Mouse (Mus musculus) kidney, adult 11 months (tissue): Measurements from ENCODE around the gene Sh3tc1.
A peak's percentile ranks its signal among the peaks of the same experiment; 100 is the strongest.

Experiments
- DNase-seq: peaks from one replicate; pipeline ENCODE4 v3.0.0; 2022

Sh3tc1 gene

DNA sequence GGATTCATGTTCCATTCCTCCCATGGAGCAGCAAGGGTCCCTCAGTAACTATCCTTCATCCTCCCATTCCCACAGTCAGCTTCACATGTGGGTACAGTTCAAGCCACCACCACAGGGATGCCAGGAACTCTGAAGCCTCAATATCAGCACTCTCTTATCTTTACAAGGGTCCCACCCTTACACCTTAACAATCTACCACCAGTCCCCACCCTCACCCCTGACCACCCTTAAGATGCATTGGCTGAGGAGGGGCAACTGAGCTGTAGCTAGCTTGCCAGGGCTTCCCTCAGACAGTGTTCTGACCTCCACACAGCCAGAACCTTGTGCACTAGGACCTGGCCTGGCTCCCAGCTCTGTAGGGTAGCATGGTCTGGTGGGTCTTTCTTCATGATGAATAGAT lies 20.4 kb downstream of the Sh3tc1 start:
- DNase-seq, result no peak

DNA sequence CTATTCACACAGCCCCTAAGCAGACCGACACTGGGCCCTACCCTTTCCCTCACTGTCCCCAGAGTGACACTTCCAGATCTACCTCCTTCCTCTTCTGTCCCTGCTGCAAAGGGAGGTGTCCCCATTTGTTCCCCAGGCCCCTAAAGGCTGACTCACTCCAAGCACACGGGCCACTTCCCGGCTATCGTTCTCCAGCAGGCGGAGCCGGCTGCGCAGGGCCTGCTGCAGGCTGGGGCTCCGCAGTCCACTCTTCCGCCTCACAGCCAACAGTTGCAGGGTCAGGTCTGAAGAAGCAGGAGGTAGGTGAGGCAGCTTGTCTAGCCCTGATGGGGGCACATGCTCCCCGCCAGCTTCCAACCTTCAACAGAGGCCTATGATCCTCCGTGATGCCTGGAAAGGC lies 21.0 kb downstream of the Sh3tc1 start:
- DNase-seq, result no peak

DNA sequence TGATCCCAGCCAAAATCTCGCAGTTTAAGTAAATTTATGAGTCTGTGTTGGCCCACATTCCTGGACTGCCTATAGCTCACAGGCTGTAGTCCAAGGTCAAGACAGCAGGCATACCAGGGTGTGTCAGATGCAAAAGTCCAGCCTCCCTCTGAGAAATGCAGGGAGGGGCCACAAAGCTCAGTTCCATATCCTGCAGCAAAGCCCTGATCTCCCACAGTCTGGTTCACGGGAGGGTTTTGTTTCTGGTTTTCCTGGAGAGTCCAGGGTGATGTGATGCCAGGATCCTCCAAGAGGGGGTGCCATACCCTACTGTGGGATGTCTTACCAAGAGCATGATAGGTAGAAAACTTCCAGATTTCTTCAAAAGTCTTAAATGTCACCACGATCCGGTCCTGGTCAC lies 21.8 kb downstream of the Sh3tc1 start:
- DNase-seq, result peak; percentile 52

DNA sequence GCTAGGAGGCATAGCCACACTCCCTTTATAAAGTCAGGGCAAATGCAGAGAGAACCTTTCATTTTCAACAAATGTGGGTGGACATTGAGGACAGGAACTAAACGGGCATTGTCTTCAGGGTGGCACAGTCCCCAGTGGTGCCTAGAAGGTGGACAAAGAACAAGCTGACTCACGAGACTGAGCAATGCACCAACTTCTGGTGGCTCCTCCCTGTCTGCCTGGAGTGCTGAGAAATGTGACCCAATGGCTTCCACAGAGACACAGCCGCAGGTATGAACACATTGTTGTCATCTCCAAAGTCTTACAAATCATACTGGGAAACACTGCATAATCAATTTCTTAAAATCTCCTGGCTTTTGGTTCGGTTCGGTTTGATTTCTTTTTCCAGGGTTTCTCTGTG lies 22.3 kb downstream of the Sh3tc1 start:
- DNase-seq, result no peak

DNA sequence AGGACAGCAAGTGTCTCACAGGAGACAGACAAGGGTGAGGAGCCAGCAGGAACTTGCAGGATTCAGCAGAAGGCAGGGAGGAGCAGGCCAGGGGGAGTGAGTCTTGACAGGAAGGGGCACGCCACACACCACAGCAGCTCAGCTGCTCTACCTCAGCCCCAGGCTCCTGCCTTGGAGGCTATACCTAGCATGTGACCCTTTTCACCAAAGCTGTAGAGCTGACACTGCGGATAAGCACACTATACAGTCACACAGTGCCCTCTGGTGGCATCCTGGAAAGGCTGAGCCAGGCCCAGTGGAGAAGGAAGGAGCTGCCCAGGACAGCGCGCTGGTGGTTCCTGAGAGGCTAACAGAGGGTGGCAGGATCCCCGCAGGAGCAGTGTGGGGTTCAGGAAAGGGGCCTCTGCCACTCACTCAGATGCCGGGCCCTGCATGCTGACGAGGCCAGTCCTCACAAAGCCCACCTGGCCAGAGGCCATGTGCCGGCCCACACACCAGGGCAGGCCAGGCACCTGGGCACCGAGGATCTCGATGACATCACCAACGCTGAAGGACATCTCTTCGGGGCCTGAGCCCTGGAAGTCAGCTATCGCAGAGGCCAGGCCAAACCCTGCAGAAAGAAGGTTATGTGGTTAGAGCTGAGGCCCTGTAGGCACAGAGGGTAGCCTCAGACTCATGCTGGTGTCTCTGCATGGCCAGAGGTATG lies 26.0 kb downstream of the Sh3tc1 start:
- DNase-seq, result no peak

DNA sequence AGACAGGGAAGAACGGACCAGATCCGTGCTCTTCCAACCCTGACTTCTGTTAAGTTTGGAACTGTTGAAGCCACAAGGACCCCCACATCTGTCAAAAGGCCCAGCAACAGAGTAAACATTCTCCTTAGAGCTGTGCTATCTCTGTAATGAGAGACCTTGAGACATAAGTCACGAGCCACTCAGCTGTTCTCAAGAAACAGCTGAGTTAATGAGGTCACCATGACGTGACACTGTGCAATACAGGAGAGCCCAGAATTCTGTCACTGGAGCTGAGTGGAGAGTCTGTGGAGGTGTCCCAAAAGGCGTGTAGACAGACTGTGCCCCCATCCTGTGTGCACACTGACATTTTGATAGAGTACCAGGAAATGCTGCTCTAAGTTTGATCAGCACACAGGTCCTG lies 27.3 kb downstream of the Sh3tc1 start:
- DNase-seq, result no peak

DNA sequence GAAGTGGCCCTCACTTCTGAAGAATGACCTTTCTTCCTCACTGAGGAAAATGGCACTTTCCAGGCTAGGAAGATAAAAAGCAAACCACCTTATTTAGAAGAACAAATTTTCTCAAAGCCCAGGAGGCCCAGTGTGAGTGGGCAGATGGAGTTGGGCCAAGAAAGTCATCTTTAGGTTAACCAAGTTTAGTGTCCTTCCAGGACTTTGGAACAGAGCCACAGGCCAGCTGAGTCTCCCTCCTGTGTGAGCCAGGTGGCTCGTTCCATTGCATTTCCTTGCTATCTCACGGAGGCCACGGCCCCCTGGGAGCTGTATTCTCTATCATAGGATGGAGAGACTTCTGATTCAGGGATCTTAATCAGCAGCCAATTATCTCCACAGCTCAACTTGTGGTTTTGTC lies 28.9 kb downstream of the Sh3tc1 start:
- DNase-seq, result no peak

DNA sequence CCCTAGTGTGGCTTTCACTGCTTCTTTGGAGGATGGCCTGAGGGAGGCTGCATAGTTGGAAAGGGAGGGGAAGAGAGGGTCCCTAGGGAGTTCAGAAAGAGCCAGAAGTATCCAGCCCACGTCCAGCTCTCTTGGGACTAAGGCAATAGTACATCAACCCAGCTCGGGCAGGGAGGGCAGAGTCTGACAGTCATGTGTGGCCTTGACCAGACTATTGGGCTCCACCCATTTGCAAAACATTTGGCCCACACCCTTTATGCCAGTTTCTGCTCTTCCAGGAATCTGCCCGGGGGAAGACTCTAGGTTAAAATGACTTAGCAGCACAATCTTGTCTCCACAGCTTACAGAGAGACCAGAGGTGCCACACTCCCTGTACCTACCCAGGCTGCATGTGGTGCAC lies 29.3 kb downstream of the Sh3tc1 start:
- DNase-seq, result no peak

DNA sequence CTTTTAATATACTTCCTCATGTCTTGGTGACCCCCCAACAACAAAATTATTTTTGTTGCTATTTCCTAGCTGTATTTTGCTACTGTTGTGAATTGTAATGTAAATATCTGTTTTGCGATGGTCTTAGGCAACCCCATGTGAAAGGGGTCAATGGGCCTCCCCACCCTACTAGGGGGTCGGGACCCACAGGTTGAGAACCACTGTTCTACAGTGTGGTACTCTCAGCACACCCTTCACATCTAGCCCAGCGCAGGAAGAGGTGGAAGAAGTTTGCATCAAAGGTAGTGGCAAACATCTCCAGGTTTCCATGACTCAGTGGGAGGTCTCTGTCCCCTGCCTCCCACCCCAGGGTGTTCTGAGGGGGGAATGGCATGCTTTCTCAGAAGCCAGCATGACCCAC lies 34.4 kb downstream of the Sh3tc1 start:
- no peak for DNase-seq

DNA sequence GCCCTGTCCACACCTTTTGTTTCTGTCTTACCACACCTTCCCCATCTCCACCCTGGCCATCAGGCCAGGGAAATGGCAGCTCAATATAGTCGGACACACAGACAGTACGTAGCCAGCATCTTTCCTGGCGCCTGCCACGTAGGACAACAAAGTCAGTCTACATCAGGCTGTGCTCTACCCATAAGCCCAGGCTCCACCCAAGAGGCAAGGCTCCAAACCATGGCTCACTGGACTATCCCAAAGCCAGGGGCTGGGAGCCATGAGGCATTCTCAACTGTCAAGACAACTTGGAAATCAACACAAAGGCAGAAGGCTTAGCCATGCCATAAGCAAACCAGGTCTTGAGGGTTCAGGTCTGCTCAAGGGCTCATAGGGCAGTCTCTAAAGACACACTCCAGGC lies 36.0 kb downstream of the Sh3tc1 start:
- no peak for DNase-seq

DNA sequence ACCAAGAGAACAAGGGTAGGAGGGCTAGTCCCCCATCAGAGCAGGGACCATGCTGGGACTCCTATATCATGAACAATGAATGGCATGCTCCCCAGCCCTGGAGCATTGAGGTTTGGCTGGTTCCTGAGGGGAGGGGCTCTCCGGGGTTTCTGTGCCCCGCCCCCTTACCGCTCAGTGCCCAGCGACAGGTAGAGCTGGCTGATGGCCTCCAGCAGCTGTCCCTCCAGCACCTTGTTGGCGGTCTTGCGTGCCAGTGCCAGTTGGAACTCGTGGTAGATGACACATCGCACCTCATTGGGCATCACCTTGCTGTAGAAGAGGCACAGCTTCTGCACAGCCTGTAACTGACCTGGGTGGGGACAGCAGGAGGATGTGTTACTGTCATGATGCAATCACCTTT lies 36.6 kb downstream of the Sh3tc1 start:
- DNase-seq, result no peak

DNA sequence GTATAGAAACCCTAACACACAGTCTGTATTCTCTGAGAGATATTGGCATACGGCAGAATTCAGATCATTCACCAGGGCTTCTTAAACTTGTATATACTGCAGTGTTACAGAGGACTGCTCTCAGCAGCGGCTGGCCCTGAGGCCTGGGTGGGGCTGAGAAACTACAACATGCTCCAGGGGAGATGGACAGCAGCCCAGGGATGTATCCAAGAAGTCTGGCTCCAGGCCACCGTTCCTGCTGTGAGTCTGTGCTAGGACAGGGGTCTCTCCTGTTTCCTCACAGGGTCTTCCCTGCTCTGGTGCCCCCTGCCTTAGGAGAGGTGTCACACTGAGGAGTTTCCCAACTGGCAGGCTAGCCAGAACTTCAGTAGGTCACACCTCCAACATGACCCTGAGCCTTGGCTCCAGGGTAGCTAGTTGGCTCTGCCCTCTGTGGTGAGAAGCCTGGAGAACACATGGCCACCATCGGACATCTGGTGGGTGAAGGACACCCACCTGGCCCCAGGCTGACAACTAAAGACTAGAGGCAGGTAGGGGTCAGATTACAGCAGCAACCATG lies 37.1 kb downstream of the Sh3tc1 start:
- DNase-seq, result no peak

DNA sequence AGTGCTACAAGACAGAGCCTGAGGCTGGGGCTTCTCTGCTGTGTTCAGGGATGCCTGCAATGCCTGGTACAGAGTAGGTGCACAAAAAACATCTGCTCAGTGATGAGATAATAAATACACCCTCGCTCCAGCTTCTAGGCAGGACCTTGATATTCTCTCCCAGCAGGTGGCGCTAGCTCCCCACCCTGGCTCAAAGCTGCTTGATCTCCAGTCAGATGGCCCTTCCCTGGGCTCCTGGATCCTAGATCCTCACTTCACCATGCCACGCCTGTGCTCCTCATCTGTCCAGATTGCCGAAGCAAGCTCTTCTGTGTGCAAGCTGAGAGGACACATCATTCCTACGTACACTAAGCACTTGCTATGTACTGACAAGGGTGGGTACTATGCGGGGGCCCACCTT lies 38.7 kb downstream of the Sh3tc1 start:
- DNase-seq, result peak; percentile 43

DNA sequence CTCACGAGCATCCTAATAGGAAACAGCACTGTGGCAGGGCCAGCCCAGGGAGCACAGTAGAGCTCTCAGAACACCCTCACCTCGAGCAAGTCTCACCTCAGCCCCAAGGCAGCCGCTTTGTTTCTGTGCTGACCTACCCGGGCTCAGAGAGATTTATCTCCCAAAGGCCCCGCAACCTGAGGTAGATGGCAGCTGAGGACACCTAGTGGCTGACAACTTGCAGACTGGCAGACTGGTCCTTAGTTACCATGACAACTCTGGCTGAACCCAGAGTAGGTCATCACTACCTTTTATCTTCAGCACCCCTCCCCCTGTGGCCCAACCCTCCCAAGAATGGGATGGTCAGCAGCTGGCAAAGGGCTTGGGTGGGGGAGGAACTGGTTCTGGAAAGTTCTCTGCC lies 44.0 kb downstream of the Sh3tc1 start:
- peak; percentile 42 for DNase-seq

DNA sequence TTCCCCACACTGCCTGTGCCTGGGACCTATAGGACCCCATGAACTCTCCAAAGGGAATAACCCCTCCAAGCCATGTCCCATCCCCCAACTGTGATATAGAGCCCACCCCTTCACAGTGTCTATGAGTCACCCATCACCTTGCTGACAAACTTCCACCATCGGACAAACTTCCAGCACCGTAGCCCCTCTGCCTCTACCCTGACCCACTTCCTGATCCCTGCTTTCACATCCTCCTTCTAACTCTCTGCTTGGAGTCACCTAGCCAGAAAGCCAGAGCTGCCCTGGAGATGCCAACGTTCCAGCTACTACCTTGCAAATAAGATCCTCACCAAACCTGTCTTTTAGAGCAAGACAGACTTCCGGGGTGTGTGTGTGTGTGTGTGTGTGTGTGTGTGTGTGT lies 46.1 kb downstream of the Sh3tc1 start:
- DNase-seq, result no peak

DNA sequence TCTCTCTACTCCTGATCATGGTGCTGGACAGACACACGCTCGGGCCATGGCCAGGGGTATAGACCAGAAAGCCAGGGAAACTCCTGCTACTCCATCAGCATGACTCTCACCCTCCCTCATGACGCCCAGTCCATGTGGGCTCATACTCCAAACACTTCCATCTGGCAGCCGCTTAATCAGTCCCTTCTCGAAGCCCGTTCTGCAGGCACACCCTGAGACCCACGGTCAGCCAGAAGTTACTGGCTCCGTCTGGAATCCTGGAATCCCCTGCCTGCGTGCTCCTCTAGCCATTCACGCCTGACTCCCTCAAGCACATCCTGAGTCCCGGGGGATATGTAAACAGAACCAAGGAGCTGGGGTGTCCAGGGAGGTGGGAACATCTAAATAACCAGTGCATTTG lies 48.5 kb downstream of the Sh3tc1 start:
- no peak for DNase-seq

DNA sequence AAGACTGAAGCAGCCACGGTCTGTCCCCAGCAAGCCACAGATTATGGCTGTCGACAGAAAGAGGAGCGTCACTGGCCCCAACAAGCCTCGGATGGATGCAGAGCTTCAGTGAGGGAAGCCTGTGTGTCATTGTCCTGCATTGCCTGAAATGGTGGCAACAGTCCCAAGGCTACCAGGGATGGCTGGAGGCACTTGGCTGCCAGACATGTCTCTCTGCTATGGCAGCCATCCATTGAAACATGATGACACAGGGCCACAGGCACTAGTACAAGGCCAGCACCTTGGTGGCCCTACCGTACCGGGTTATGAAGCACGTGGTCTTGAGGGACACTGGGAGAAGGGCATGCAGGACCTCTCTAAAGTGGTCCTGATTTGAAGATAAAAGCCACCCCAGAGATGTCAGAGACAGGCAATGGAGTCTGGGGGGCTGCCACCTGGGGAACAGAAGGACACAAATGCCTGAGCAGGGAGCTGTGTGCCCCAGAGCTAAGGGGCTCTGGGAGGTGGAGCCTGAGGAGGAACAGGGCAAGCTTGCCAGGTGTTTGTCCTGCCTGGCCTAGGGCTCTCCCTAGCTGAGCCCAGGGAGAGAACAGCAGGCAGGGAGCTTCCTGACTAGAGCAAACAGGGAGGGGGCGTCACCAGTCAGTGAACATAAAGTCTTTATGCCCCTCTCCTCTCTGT lies 49.2 kb downstream of the Sh3tc1 start:
- DNase-seq, result no peak

DNA sequence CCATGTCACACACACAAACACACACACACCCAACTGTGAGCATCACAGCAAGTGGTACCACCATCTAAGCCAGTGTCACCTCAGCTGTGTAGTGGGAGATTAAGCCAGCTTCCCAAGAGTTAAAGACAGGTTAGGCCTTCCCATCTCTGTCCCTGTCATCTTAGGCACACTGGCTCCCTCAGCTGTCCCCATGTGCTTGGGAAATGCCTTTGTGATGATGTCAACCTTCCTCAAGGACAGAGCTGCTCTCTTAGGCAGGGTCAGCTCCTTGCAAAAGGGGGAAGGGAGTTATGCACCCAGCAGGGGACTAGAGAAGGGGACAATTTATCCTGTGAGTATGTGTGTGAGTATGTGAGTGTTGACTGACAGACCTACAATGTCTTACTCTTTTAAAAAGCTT lies 50.4 kb downstream of the Sh3tc1 start:
- DNase-seq, result no peak

DNA sequence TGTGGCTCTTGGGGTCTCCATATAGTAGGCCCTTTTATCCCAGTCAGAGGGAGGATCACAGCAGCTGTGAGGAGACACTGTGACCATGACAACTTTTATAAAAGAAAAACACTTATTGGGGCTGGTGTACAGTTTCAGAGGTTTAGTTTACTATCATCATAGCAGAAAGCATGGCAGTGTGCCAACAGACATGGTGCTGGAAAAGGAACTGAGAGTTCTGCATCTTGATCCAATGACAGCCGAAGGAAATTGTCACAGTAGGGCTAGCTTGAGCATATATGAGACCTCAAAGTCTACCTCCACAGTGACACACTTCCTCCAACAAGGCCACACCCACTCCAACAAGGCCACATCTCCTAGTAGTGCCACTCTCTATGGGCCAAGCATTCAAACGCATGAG lies 50.9 kb downstream of the Sh3tc1 start:
- DNase-seq, result no peak

DNA sequence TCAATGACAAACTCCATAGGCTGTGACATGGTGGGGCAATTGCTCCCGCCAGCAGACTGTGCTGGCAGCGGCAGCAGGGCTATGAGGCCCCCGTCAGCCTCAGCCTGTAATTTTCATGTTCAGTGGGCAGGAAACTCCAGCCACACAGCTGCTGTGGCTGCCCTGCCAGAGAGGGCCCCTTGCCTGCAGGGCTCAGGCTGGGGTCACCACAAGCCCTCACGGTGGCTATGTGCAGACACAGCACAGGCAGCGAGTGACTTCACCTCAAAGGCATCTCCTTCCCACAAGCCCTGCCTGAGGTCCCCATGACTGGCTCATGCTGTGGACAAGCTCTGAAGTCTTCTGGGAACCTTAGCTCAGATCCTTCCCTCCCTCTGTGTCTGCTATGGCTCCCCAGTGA lies 52.7 kb downstream of the Sh3tc1 start:
- no peak for DNase-seq

DNA sequence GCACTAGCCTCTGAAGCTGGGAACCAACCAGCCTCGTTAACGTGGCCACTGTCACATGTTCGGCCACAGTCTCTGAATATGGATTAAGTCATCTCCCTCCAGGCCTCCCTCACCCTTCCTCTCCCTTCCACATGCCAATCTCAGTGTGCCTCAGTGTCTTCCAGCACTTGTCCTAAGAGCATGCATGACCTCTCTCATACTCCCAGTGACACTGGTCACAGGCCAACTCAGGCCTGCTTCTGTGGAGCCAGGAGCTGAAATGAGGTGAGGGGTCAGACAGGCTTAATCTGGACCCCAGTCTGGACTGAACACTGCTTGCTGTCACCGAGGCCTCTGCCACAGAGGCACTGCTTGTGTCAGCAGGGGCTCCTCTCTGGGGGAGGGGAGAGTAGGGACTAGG lies 53.5 kb downstream of the Sh3tc1 start:
- DNase-seq, result no peak

DNA sequence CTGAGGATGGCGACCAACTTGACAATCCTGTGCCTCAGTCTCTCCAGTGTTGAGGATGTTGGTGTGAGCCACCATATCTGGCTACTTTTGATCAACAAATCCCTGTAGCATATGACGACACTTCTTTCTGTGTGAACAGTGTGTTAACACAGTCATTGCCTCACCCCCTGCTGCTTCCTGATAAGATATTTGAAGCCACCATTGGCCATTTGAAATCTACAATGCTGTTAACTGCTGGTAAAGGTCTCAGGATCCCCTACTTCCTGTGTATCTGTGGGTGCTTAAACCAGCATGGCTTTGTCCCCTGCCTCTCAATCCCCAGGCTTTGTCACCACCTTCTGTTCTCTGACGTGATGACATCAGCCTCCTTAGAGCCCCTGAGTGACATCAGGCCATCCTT lies 54.7 kb downstream of the Sh3tc1 start:
- DNase-seq, result no peak

DNA sequence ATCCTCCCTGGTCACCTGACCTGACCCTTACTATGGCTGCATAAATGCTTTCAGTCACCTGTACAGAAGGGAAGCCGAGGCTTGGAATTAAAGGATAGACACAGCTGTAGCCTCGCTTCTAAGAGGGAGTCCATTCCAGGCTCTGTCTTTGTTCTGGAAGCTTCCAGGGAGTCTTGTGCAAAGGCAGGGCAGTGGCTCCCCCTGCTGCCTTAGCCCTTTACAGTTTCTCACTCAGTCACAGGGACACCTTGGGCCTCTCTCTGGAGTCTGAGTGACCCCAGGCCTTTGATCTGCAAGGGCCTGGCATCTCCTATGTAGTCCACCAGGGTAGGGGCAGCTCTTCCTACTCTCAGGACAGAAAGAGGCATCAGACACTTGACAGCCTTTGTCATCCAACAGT lies 58.8 kb downstream of the Sh3tc1 start:
- DNase-seq, result no peak

DNA sequence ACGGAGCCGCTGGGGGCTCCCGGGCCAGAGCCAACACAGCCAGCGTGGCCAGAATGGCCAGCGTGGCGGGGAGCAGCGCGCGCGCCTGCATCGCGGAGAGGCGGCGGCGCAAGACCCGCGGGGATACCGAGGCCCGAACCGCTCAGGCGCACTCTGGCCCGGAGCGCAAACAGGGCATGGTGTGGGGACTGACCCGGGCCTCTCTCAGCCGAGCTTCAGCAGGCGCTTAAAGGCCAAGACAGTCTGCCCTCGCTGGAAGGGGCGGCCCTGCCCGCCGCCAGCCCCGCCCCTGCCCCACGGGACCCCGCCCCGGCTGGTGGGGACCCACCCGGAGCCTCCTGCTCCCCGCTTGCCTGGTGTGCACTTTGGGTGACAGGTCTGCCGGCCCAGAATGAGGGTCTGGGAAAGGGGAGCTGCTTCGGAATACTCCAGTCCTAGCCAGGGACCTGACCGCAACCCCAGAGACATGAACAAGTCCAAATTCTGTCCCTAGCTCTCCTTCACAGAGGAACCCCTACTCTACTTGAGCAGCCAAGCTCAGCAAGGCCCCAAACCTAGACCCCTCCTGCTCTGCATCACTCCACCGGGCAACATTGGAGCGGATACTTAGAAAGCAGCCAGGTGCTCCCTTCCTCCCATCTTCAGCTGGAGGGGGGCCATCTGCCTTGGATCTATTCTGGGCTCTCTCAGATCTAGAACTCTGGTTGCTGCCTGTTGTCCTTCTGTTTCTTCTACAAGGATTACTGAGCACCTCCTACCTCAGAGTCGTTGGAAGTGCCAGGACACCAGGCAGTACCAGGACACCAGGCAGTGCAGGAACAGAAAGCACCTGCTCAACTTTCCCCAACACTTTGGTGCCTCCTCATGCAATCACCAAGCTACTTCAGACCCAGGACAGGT lies 60.3 kb downstream of the Sh3tc1 start, which contains the start of gene Htra3:
Gene Htra3, minus strand, starts transcription at position 527 of the 900 bp plus-strand sequence.
- DNase-seq, result no peak
